15 mouse cellular contexts compared by ENCODE assay signal in genomic region chr7:45436444-45436843, GRCm38 (mm10). TPM values are rescaled to one million over a fixed set of nuclear protein-coding genes. Genes with fewer than 3 reads are reported as not detected.
DNase-seq lines count a peak whose midpoint lies in the region; ATAC-seq and TF ChIP-seq lines count a peak whose summit lies in the region.
"Had no signal": no experiment of that assay in that cellular context is flagged by ENCODE, and none has a peak within 500 bp of the region (broad histone marks: within the 10 kb centered on the region; RNA-seq: fewer than 3 reads in every experiment).

No protein-coding gene starts in this region.

- 78% methylated on average over 5 of the region's 5 CpGs for WGBS in heart, embryonic 12.5 days
- 76% methylated on average over 5 of the region's 5 CpGs for WGBS in lung, embryonic 15.5 days
- 87% methylated on average over 5 of the region's 5 CpGs for WGBS in lung, adult 2 months
- WGBS in embryonic facial prominence, embryonic 14.5 days = 85% methylated on average over 5 of the region's 5 CpGs
- WGBS in midbrain, embryonic 12.5 days = 91% methylated on average over 5 of the region's 5 CpGs

- peaks cover 41% of the 10 kb centered on the region for H3K4me1 ChIP-seq in heart, embryonic 12.5 days (replicated peaks)
- peaks cover 40% of the 10 kb centered on the region for H3K4me1 ChIP-seq in lung, embryonic 15.5 days
- peaks cover 9% of the 10 kb centered on the region for H3K4me1 ChIP-seq in lung, adult 2 months (ENCODE audit: control insufficient read depth, insufficient read depth, low read length)
- H3K4me1 ChIP-seq in embryonic facial prominence, embryonic 14.5 days (ENCODE audit: control insufficient read depth, insufficient read depth, low read length) = peaks cover 31% of the 10 kb centered on the region
- peaks cover 41% of the 10 kb centered on the region for H3K4me1 ChIP-seq in midbrain, embryonic 12.5 days

- peaks cover 43% of the 10 kb centered on the region for H3K36me3 ChIP-seq in heart, embryonic 12.5 days
- H3K36me3 ChIP-seq in lung, embryonic 15.5 days = peaks cover 25% of the 10 kb centered on the region
- H3K36me3 ChIP-seq in embryonic facial prominence, embryonic 14.5 days (ENCODE audit: control insufficient read depth, insufficient read depth, low read length) = peaks cover 26% of the 10 kb centered on the region
- H3K36me3 ChIP-seq in midbrain, embryonic 12.5 days = peaks cover 29% of the 10 kb centered on the region

- TF ChIP-seq CTCF in lung, adult 2 months (IDR thresholded peaks at IDR 0.05; ENCODE audit: insufficient read depth, low read length) = no peak

- DNase-seq in heart, adult 18-20 months = no peak
- DNase-seq in lung, adult 2 months = no peak
- no peak for DNase-seq in embryonic facial prominence, embryonic 14.5 days (ENCODE audit: low spot score)
- no peak for DNase-seq in left cerebral cortex, adult 11 months (ENCODE audit: low spot score)
- no peak for DNase-seq in kidney, adult 8-10 months
- DNase-seq: cerebellum, postnatal 25 days; spleen, adult 18-20 months had no signal

- H3K27me3 ChIP-seq in heart, embryonic 12.5 days (replicated peaks) = no peaks in the 10 kb centered on the region
- no peaks in the 10 kb centered on the region for H3K27me3 ChIP-seq in lung, embryonic 15.5 days
- no peaks in the 10 kb centered on the region for H3K27me3 ChIP-seq in embryonic facial prominence, embryonic 14.5 days (replicated peaks; ENCODE audit: control insufficient read depth, insufficient read depth, low read length)
- H3K27me3 ChIP-seq in midbrain, embryonic 12.5 days = no peaks in the 10 kb centered on the region; the same call in 1 of the 2 replicates

- no peaks in the 10 kb centered on the region for H3K9me3 ChIP-seq in heart, embryonic 12.5 days (replicated peaks)
- H3K9me3 ChIP-seq in lung, embryonic 15.5 days = no peaks in the 10 kb centered on the region
- no peaks in the 10 kb centered on the region for H3K9me3 ChIP-seq in embryonic facial prominence, embryonic 14.5 days (ENCODE audit: control insufficient read depth, low read length)
- H3K9me3 ChIP-seq in midbrain, embryonic 12.5 days = no peaks in the 10 kb centered on the region

- ATAC-seq in heart, embryonic 12.5 days (ENCODE audit: insufficient number of reproducible peaks, low FRiP score) = no peak
- no peak for ATAC-seq in lung, embryonic 15.5 days (ENCODE audit: borderline replicate concordance, extremely low read depth, low FRiP score, low TSS enrichment)
- ATAC-seq in embryonic facial prominence, embryonic 14.5 days (ENCODE audit: low read depth) = no peak
- ATAC-seq in midbrain, embryonic 12.5 days (ENCODE audit: low FRiP score, low read depth) = no peak

- H3K4me3 ChIP-seq in heart, embryonic 12.5 days = no peak overlapping the region; the same call in 1 of the 2 replicates
- H3K4me3 ChIP-seq in lung, embryonic 15.5 days = no peak overlapping the region
- no peak overlapping the region for H3K4me3 ChIP-seq in lung, adult 2 months (replicated peaks; ENCODE audit: extremely low read depth, low read depth, low read length)
- no peak overlapping the region; the same call in 1 of the 2 replicates for H3K4me3 ChIP-seq in embryonic facial prominence, embryonic 14.5 days (ENCODE audit: low read depth, low read length)
- H3K4me3 ChIP-seq in midbrain, embryonic 12.5 days = no peak overlapping the region

- TF ChIP-seq POLR2A in lung, adult 2 months (IDR thresholded peaks at IDR 0.05; ENCODE audit: borderline replicate concordance, extremely low read depth, low read depth, low read length) = no peak

- H3K27ac ChIP-seq in heart, embryonic 12.5 days (ENCODE audit: poor library complexity, severe bottlenecking) = no peak overlapping the region
- no peak overlapping the region for H3K27ac ChIP-seq in lung, embryonic 15.5 days
- H3K27ac ChIP-seq in embryonic facial prominence, embryonic 14.5 days (replicated peaks; ENCODE audit: low read depth, low read length) = no peak overlapping the region
- H3K27ac ChIP-seq in midbrain, embryonic 12.5 days (replicated peaks) = no peak overlapping the region

- peak overlapping the region; percentile 42; the same call in 1 of the 2 replicates for H3K9ac ChIP-seq in heart, embryonic 12.5 days
- peak overlapping the region; percentile 58 for H3K9ac ChIP-seq in lung, embryonic 15.5 days
- peak overlapping the region; percentile 87; the same call in 1 of the 2 replicates for H3K9ac ChIP-seq in embryonic facial prominence, embryonic 14.5 days (ENCODE audit: low read depth, low read length)
- 0 out of 2 replicates have a peak overlapping the region, but pooled peaks have one; percentile 69 for H3K9ac ChIP-seq in midbrain, embryonic 12.5 days (replicated peaks)

- peak overlapping the region; percentile 99 for H3K4me2 ChIP-seq in heart, embryonic 12.5 days
- H3K4me2 ChIP-seq in lung, embryonic 15.5 days = peak overlapping the region; percentile 56; the same call in 1 of the 2 replicates
- peak overlapping the region; percentile 81 for H3K4me2 ChIP-seq in embryonic facial prominence, embryonic 14.5 days (ENCODE audit: low read depth, low read length)
- no peak overlapping the region for H3K4me2 ChIP-seq in midbrain, embryonic 12.5 days (replicated peaks)

RNA-seq across cellular contexts. Expression of gene Ruvbl2, which starts 1.5 kb away (rescaled TPM):
- 80.7 TPM in 2 replicates for polyA plus RNA-seq in heart, embryonic 12.5 days (2016; fragmentation: Nextera tagmentation; extraction: Ambion mirVana)
- total RNA-seq in heart, adult 18-20 months (2021) = 10 to 100 TPM; 25.2 to 26.5 TPM
- 161 and 173 TPM in 2 replicates for polyA plus RNA-seq in lung, embryonic 15.5 days (2015; fragmentation: Nextera tagmentation; extraction: Ambion mirVana)
- 61.1 and 61.7 TPM in 2 replicates for polyA plus RNA-seq in lung, adult 2 months (2012; rRNA removed)
- polyA plus RNA-seq in embryonic facial prominence, embryonic 14.5 days (2014; fragmentation: Nextera tagmentation; extraction: Ambion mirVana) = 123 and 127 TPM in 2 replicates
- polyA plus RNA-seq in midbrain, embryonic 12.5 days (2016; fragmentation: Nextera tagmentation; extraction: Ambion mirVana) = 140 and 153 TPM in 2 replicates

RNA-seq across cellular contexts. Expression of gene Gys1, which starts 1.8 kb away (rescaled TPM):
- 115 and 121 TPM in 2 replicates for polyA plus RNA-seq in heart, embryonic 12.5 days (2016; fragmentation: Nextera tagmentation; extraction: Ambion mirVana)
- 100 to 1,000 TPM in 1 of 2 experiments, 10 to 100 TPM in 1; 99.2 to 105 TPM for total RNA-seq in heart, adult 18-20 months (2021)
- polyA plus RNA-seq in lung, embryonic 15.5 days (2015; fragmentation: Nextera tagmentation; extraction: Ambion mirVana) = 42.7 and 46.7 TPM in 2 replicates
- 33.0 and 39.4 TPM in 2 replicates for polyA plus RNA-seq in lung, adult 2 months (2012; rRNA removed)
- polyA plus RNA-seq in embryonic facial prominence, embryonic 14.5 days (2014; fragmentation: Nextera tagmentation; extraction: Ambion mirVana) = 39.3 TPM in 2 replicates
- 29.7 and 32.4 TPM in 2 replicates for polyA plus RNA-seq in midbrain, embryonic 12.5 days (2016; fragmentation: Nextera tagmentation; extraction: Ambion mirVana)

RNA-seq across cellular contexts. Expression of gene Lhb, which starts 15.8 kb away (rescaled TPM):
- polyA plus RNA-seq in heart, embryonic 12.5 days (2016; fragmentation: Nextera tagmentation; extraction: Ambion mirVana) = not detected in 2 replicates
- not detected for total RNA-seq in heart, adult 18-20 months (2021)
- 0.25 and 0.70 TPM in 2 replicates for polyA plus RNA-seq in lung, embryonic 15.5 days (2015; fragmentation: Nextera tagmentation; extraction: Ambion mirVana)
- 26.5 and 33.4 TPM in 2 replicates for polyA plus RNA-seq in lung, adult 2 months (2012; rRNA removed)
- polyA plus RNA-seq in embryonic facial prominence, embryonic 14.5 days (2014; fragmentation: Nextera tagmentation; extraction: Ambion mirVana) = 1.4 TPM in 1 of 2 replicates, not detected in the other
- not detected in 2 replicates for polyA plus RNA-seq in midbrain, embryonic 12.5 days (2016; fragmentation: Nextera tagmentation; extraction: Ambion mirVana)
- total RNA-seq: adrenal gland, postnatal 4 days; granulocyte monocyte progenitor cell, adult 5-6 weeks; left cerebral cortex, postnatal 36 days; megakaryocyte-erythroid progenitor cell, adult 5-6 weeks had no signal
- polyA plus RNA-seq: thymus, postnatal 0 days had no signal

RNA-seq across cellular contexts. Expression of gene Ntf5, which starts 22.9 kb away (rescaled TPM):
- 1.8 TPM in 2 replicates for polyA plus RNA-seq in heart, embryonic 12.5 days (2016; fragmentation: Nextera tagmentation; extraction: Ambion mirVana)
- under 1 TPM; 0.25 to 0.28 TPM for total RNA-seq in heart, adult 18-20 months (2021)
- 3.5 TPM in 2 replicates for polyA plus RNA-seq in lung, embryonic 15.5 days (2015; fragmentation: Nextera tagmentation; extraction: Ambion mirVana)
- 4.6 and 4.8 TPM in 2 replicates for polyA plus RNA-seq in lung, adult 2 months (2012; rRNA removed)
- 3.0 and 3.1 TPM in 2 replicates for polyA plus RNA-seq in embryonic facial prominence, embryonic 14.5 days (2014; fragmentation: Nextera tagmentation; extraction: Ambion mirVana)
- polyA plus RNA-seq in midbrain, embryonic 12.5 days (2016; fragmentation: Nextera tagmentation; extraction: Ambion mirVana) = 0.22 and 0.43 TPM in 2 replicates
- total RNA-seq: granulocyte monocyte progenitor cell, adult 5-6 weeks; left cerebral cortex, postnatal 36 days; megakaryocyte-erythroid progenitor cell, adult 5-6 weeks had no signal

RNA-seq across cellular contexts. Expression of gene Ftl1, which starts 23.2 kb away (rescaled TPM):
- 4,047 and 4,171 TPM in 2 replicates for polyA plus RNA-seq in heart, embryonic 12.5 days (2016; fragmentation: Nextera tagmentation; extraction: Ambion mirVana)
- total RNA-seq in heart, adult 18-20 months (2021) = 100 to 1,000 TPM; 287 to 382 TPM
- 5,197 and 5,279 TPM in 2 replicates for polyA plus RNA-seq in lung, embryonic 15.5 days (2015; fragmentation: Nextera tagmentation; extraction: Ambion mirVana)
- polyA plus RNA-seq in lung, adult 2 months (2012; rRNA removed) = 2,878 and 3,367 TPM in 2 replicates
- polyA plus RNA-seq in embryonic facial prominence, embryonic 14.5 days (2014; fragmentation: Nextera tagmentation; extraction: Ambion mirVana) = 4,260 and 4,697 TPM in 2 replicates
- 5,715 and 6,077 TPM in 2 replicates for polyA plus RNA-seq in midbrain, embryonic 12.5 days (2016; fragmentation: Nextera tagmentation; extraction: Ambion mirVana)

Comparison
In these comparisons a context has a peak if more than half of its experiments do, and no peak if none do; other contexts are left out.
1. RNA of gene Lhb, which starts 15.8 kb away (polyA plus RNA-seq): 26.5 to 33.4 TPM in lung, adult 2 months; 1.4 TPM in embryonic facial prominence, embryonic 14.5 days, 0.25 to 0.70 TPM in lung, embryonic 15.5 days, not detected in heart, embryonic 12.5 days and not detected in midbrain, embryonic 12.5 days; every median in the first group is over 10 times any median in the second.
2. Peak in every context shown above with its lines, with median percentiles within 50 percentile points of each other: H3K9ac ChIP-seq.